ENCODE assay signal across 8 mouse cellular contexts in genomic region chr11:69881787-69882670, GRCm38 (mm10). TPM values are rescaled to one million over a fixed set of nuclear protein-coding genes. Genes with fewer than 3 reads are reported as not detected.
DNase-seq lines count a peak whose midpoint lies in the region; ATAC-seq and TF ChIP-seq lines count a peak whose summit lies in the region.

No protein-coding gene starts in this region.

- peak overlapping the region; percentile 80 for H3K9ac ChIP-seq in liver, embryonic 11.5 days (ENCODE audit: low read depth, low read length)

- H3K4me2 ChIP-seq in liver, embryonic 11.5 days: peak overlapping the region; percentile 99

- DNase-seq in cerebellum, adult 9-11 months: peak; percentile 31
- no peak for DNase-seq in cerebellum, postnatal 14 days
- no peak for DNase-seq in testis, postnatal 10 days (ENCODE audit: low spot score)
- DNase-seq in liver, embryonic 11.5 days (ENCODE audit: low spot score): no peak
- DNase-seq in adrenal gland, postnatal 10 days: no peak
- no peak for DNase-seq in right cerebral cortex, postnatal 14 days

- H3K4me3 ChIP-seq in testis, adult 2 months (ENCODE audit: control insufficient read depth, low read depth, low read length): peak overlapping the region; percentile 66
- peak overlapping the region; percentile 63 for H3K4me3 ChIP-seq in liver, embryonic 11.5 days (ENCODE audit: low read depth, low read length)

- ATAC-seq in liver, embryonic 11.5 days (replicated peaks; ENCODE audit: low FRiP score): no peak
- no peak for ATAC-seq in megakaryocyte-erythroid progenitor cell, adult 5-6 weeks (replicated peaks; ENCODE audit: low FRiP score, low TSS enrichment, poor library complexity, severe bottlenecking)

- H3K4me1 ChIP-seq in testis, adult 2 months (ENCODE audit: control insufficient read depth, insufficient read depth, low read length): peaks cover 29% of the 10 kb centered on the region
- peaks cover 53% of the 10 kb centered on the region for H3K4me1 ChIP-seq in liver, embryonic 11.5 days (replicated peaks; ENCODE audit: control insufficient read depth, insufficient read depth, low read length)

- H3K27ac ChIP-seq in testis, adult 2 months (ENCODE audit: control insufficient read depth, insufficient read depth, low read depth, low read length): peak overlapping the region; percentile 29; the same call in 1 of the 2 replicates
- peak overlapping the region; percentile 57; the same call in 1 of the 2 replicates for H3K27ac ChIP-seq in liver, embryonic 11.5 days (ENCODE audit: low read depth, low read length)

- no peaks in the 10 kb centered on the region for H3K27me3 ChIP-seq in testis, adult 2 months (ENCODE audit: control insufficient read depth, insufficient read depth, low read length)
- H3K27me3 ChIP-seq in liver, embryonic 11.5 days (replicated peaks; ENCODE audit: control insufficient read depth, insufficient read depth, low read length): no peaks in the 10 kb centered on the region

- H3K9me3 ChIP-seq in liver, embryonic 11.5 days (ENCODE audit: control insufficient read depth, low read length): no peaks in the 10 kb centered on the region

- H3K36me3 ChIP-seq in testis, adult 2 months (ENCODE audit: control insufficient read depth, insufficient read depth, low read length): no peaks in the 10 kb centered on the region
- no peaks in the 10 kb centered on the region for H3K36me3 ChIP-seq in liver, embryonic 11.5 days (ENCODE audit: control insufficient read depth, insufficient read depth, low read length)

- no peak for TF ChIP-seq POLR2A in testis, adult 2 months (IDR thresholded peaks at IDR 0.05; ENCODE audit: control insufficient read depth, low read depth, low read length)

- 69% methylated on average over 21 of the region's 21 CpGs for WGBS in liver, embryonic 11.5 days

- TF ChIP-seq CTCF in testis, adult 2 months (IDR thresholded peaks at IDR 0.05; ENCODE audit: control insufficient read depth, insufficient read depth, insufficient replicate concordance, low read depth, low read length): no peak

RNA-seq across cellular contexts. Expression of gene Kctd11, which starts 0.8 kb away (rescaled TPM):
- polyA plus RNA-seq in testis, adult 2 months (2012; rRNA removed): 0.47 and 0.69 TPM in 2 replicates
- polyA plus RNA-seq in liver, embryonic 11.5 days (2014; fragmentation: Nextera tagmentation; extraction: Ambion mirVana): 2.3 and 3.6 TPM in 2 replicates
- 0.54 and 0.79 TPM in 2 replicates for total RNA-seq in megakaryocyte-erythroid progenitor cell, adult 5-6 weeks (2014; fragmentation: Nextera tagmentation)
- 1.3 TPM in 1 of 2 replicates, not detected in the other for total RNA-seq in megakaryocyte-erythroid progenitor cell, adult 5-6 weeks (2017)
- total RNA-seq in adrenal gland, postnatal 10 days (2021): 1 to 10 TPM; 4.1 to 4.2 TPM

RNA-seq across cellular contexts. Expression of gene Tmem95, which starts 4.2 kb away (rescaled TPM):
- 20.8 and 27.5 TPM in 2 replicates for polyA plus RNA-seq in testis, adult 2 months (2012; rRNA removed)
- polyA plus RNA-seq in liver, embryonic 11.5 days (2014; fragmentation: Nextera tagmentation; extraction: Ambion mirVana): not detected in 2 replicates
- total RNA-seq in megakaryocyte-erythroid progenitor cell, adult 5-6 weeks (2014; fragmentation: Nextera tagmentation): not detected in 2 replicates
- total RNA-seq in megakaryocyte-erythroid progenitor cell, adult 5-6 weeks (2017): not detected in 2 replicates
- total RNA-seq in adrenal gland, postnatal 10 days (2021): not detected

RNA-seq across cellular contexts. Expression of gene Acap1, which starts 13.3 kb away (rescaled TPM):
- 4.0 and 4.9 TPM in 2 replicates for polyA plus RNA-seq in testis, adult 2 months (2012; rRNA removed)
- polyA plus RNA-seq in liver, embryonic 11.5 days (2014; fragmentation: Nextera tagmentation; extraction: Ambion mirVana): 8.6 and 8.7 TPM in 2 replicates
- total RNA-seq in megakaryocyte-erythroid progenitor cell, adult 5-6 weeks (2014; fragmentation: Nextera tagmentation): 52.7 and 59.4 TPM in 2 replicates
- total RNA-seq in megakaryocyte-erythroid progenitor cell, adult 5-6 weeks (2017): 40.3 and 55.2 TPM in 2 replicates
- total RNA-seq in adrenal gland, postnatal 10 days (2021): 1 to 10 TPM; 4.3 to 4.7 TPM

RNA-seq across cellular contexts. Expression of gene 2810408A11Rik, which starts 18.8 kb away (rescaled TPM):
- 124 and 125 TPM in 2 replicates for polyA plus RNA-seq in testis, adult 2 months (2012; rRNA removed)
- 3.2 and 4.0 TPM in 2 replicates for polyA plus RNA-seq in liver, embryonic 11.5 days (2014; fragmentation: Nextera tagmentation; extraction: Ambion mirVana)
- 2.4 and 4.0 TPM in 2 replicates for total RNA-seq in megakaryocyte-erythroid progenitor cell, adult 5-6 weeks (2014; fragmentation: Nextera tagmentation)
- total RNA-seq in megakaryocyte-erythroid progenitor cell, adult 5-6 weeks (2017): 3.4 and 4.1 TPM in 2 replicates
- 1 to 10 TPM; 3.1 to 3.2 TPM for total RNA-seq in adrenal gland, postnatal 10 days (2021)

RNA-seq across cellular contexts. Expression of gene Neurl4, which starts 18.8 kb away (rescaled TPM):
- 57.7 and 61.1 TPM in 2 replicates for polyA plus RNA-seq in testis, adult 2 months (2012; rRNA removed)
- 9.5 and 10.5 TPM in 2 replicates for polyA plus RNA-seq in liver, embryonic 11.5 days (2014; fragmentation: Nextera tagmentation; extraction: Ambion mirVana)
- 31.7 and 51.2 TPM in 2 replicates for total RNA-seq in megakaryocyte-erythroid progenitor cell, adult 5-6 weeks (2014; fragmentation: Nextera tagmentation)
- 27.9 and 64.3 TPM in 2 replicates for total RNA-seq in megakaryocyte-erythroid progenitor cell, adult 5-6 weeks (2017)
- 10 to 100 TPM; 33.6 to 48.1 TPM for total RNA-seq in adrenal gland, postnatal 10 days (2021)

Comparison
In these comparisons a context has a peak if more than half of its experiments do, and no peak if none do; other contexts are left out.
1. RNA of gene Acap1, which starts 13.3 kb away (total RNA-seq): 40.3 to 59.4 TPM in megakaryocyte-erythroid progenitor cell, adult 5-6 weeks; 4.3 to 4.7 TPM in adrenal gland, postnatal 10 days; every median in the first group is over 4 times any median in the second.